Mouse (Mus musculus): Measurements from ENCODE around the gene Lrig3. TPM values are rescaled to one million over a fixed set of nuclear protein-coding genes. Genes with fewer than 3 reads are reported as not detected.

Gene Lrig3
- polyA plus RNA-seq, 1 experiment from 2014 or later = 1.9 TPM

DNA sequence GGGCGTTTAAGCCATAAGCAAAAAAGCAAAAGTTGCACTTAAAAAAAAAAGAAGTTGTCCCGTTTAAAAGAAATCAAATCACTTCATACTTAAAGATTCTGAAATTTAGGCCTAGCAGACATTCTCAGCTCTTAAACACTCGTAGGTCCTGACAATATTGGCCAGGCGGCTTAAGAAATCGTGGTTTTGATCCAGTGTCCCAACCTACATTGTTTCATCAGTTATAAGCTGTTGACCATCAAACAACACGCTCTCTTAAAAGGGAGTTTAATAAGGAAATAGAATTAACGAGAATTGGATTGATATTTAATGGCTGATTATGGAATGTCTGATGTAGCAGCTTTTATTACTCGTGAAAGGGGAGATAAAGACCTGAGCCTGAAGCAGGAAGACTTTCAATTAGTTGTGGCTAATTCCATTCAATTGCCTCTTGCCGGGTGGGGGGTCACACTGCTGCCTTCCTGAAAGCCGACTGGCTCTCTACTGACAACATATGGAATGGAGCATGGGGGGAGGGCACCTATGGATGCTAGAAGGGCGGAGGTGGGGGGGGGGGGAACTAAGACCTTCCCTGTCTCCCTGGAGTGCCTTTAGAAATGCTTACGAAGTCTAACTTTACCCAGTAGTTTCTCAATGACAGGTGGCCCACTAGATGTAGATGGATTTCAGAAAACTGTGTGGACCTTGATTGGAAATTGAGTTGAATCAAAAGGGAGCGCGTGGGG is 1.6 kb downstream of the Lrig3 start:
- WGBS = 5% methylated on average over 14 of the region's 14 CpGs
- Histone ChIP-seq H3K4me2 (replicated peaks) (peak overlapping the region; percentile 100), H3K4me1 (peaks cover 32% of the 10 kb centered on the region), H3K27ac (replicated peaks) (no peak overlapping the region), H3K9ac (replicated peaks) (0 out of 2 replicates have a peak overlapping the region, but pooled peaks have one; percentile 64), H3K27me3 (peaks cover 22% of the 10 kb centered on the region), H3K4me3 (peak overlapping the region; percentile 84), H3K36me3 (no peaks in the 10 kb centered on the region), H3K9me3 (no peaks in the 10 kb centered on the region)
- ATAC-seq (replicated peaks) = no peak

DNA sequence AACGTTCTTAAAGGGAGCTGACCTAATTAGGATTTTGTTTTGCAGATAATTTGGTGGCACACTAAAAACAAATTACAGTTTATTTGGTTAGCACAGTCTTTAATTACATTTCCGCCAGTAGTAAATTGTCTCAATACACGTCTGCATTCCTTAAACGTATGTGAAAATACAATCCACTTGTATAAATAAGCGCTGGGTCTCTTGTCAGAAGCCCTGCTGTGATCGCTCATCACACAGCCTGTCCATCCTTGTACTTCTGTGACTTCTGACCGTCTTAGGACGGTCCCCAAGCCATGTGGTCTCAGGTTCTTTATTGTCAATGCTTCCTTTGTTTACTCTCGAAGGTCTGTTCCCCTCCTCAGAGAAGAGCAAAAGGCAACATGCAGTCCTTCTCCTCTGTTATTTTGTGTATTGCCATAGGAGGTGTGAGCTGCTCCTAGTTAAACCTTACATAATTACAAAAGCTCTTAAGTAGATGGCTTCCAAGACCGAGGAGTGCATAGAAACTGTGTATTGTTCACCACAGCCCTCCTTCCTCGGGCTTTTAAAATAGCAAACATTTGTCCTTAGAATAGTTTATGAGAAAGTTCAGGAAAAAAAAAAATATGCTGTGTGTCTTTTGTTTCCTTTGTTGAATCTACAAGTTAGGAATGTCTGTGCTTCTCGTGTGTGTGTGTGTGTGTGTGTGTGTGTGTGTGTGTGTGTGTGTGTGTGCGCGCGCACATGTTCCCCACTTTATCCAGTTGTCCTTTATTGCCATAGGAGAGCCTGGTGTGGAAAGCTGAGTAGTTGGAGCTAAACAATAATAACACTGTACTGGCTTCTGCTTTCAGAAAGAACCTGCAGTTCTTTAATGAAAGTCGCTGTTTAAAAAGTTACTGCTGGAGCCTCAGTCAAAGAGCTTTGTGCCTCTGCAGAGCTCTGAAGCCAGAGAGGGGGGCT is 2.5 kb downstream of the Lrig3 start:
- Histone ChIP-seq H3K4me3 (peak overlapping the region; percentile 84; the same call in 1 of the 2 replicates), H3K27ac (replicated peaks) (no peak overlapping the region), H3K27me3 (peaks cover 18% of the 10 kb centered on the region; the same call in 1 of the 2 replicates), H3K9ac (replicated peaks) (no peak overlapping the region), H3K4me2 (replicated peaks) (peak overlapping the region; percentile 100), H3K36me3 (no peaks in the 10 kb centered on the region), H3K9me3 (no peaks in the 10 kb centered on the region), H3K4me1 (peaks cover 32% of the 10 kb centered on the region)
- WGBS = 9% methylated on average over 16 of the region's 16 CpGs
- no peak for ATAC-seq (replicated peaks)

DNA sequence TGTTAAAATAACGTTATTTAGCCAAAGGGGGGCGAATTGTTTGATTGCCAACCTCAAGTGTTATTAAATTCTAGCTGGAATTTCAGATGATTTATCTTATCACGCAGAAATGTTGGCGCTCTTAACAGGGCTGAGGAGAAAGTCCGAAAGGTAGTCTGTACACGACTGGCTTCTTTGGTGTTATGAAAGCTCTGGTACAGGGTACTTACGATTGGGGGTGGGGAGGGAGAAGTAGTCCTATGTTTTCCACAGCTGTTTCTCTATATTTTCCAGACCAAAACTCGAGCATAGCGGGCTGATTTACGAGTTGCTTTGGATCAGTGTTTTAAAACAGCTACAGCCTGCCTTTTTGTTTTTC is 3.1 kb downstream of the Lrig3 start:
- H3K9ac ChIP-seq (replicated peaks) = no peak overlapping the region
- ATAC-seq (replicated peaks) = no peak
- H3K4me1 ChIP-seq = peaks cover 32% of the 10 kb centered on the region
- peak overlapping the region; percentile 100; the same call in 1 of the 2 replicates for H3K4me2 ChIP-seq (replicated peaks)
- no peak overlapping the region for H3K27ac ChIP-seq (replicated peaks)
- no peaks in the 10 kb centered on the region for H3K9me3 ChIP-seq
- WGBS = 25% methylated on average over 10 of the region's 10 CpGs
- H3K36me3 ChIP-seq = no peaks in the 10 kb centered on the region
- peaks cover 18% of the 10 kb centered on the region; the same call in 1 of the 2 replicates for H3K27me3 ChIP-seq
- H3K4me3 ChIP-seq = no peak overlapping the region

DNA sequence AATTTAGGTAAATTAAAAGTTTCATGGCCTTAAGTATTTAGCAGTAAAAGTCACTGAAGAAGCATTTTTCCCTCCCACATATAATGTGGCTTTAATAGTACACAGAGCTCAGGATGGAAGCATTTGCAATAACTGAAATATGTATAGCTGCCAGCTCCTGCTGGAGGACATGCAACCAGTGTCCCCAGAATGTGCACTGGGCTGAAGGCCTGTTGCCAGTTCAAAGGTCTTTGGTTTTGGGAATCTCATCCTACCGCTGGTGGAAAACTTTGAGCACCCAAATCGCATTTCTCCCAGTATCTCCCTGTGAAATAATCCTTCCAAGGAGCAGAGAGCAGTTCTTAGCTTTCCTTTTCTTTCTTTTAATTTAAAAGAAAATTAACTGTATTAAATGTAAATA is 4.1 kb downstream of the Lrig3 start:
- Histone ChIP-seq H3K4me3 (no peak overlapping the region), H3K4me1 (peaks cover 32% of the 10 kb centered on the region), H3K9me3 (no peaks in the 10 kb centered on the region), H3K36me3 (no peaks in the 10 kb centered on the region), H3K27me3 (peaks cover 16% of the 10 kb centered on the region; the same call in 1 of the 2 replicates), H3K27ac (replicated peaks) (no peak overlapping the region), H3K9ac (replicated peaks) (no peak overlapping the region), H3K4me2 (replicated peaks) (no peak overlapping the region)
- ATAC-seq (replicated peaks) = no peak
- WGBS = 93% methylated on average over 2 of the region's 2 CpGs

DNA sequence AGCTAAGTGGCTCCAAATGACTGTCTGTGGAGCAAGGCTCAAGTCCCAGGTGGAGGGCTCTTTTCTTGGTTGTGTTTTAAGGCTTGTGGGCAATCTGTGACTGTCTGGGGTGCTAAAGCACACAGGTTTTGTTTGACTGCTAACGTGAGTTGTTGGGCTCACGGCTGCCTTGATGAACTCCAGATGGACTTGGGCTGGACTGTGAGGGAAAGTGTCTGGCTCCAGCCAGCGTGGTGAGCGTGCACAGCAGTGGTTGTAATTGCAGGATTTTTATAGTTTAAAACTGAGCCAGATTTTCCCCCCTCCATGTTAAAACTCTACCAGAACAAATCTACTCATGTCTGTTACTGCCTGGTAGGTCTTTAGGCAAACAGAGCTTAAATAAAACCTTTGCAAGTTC is 4.5 kb downstream of the Lrig3 start:
- Histone ChIP-seq H3K27me3 (peaks cover 14% of the 10 kb centered on the region; the same call in 1 of the 2 replicates), H3K27ac (replicated peaks) (no peak overlapping the region), H3K9ac (replicated peaks) (no peak overlapping the region), H3K36me3 (no peaks in the 10 kb centered on the region), H3K4me1 (peaks cover 31% of the 10 kb centered on the region), H3K9me3 (no peaks in the 10 kb centered on the region), H3K4me2 (replicated peaks) (no peak overlapping the region), H3K4me3 (no peak overlapping the region)
- no peak for ATAC-seq (replicated peaks)
- 51% methylated on average over 4 of the region's 4 CpGs for WGBS

DNA sequence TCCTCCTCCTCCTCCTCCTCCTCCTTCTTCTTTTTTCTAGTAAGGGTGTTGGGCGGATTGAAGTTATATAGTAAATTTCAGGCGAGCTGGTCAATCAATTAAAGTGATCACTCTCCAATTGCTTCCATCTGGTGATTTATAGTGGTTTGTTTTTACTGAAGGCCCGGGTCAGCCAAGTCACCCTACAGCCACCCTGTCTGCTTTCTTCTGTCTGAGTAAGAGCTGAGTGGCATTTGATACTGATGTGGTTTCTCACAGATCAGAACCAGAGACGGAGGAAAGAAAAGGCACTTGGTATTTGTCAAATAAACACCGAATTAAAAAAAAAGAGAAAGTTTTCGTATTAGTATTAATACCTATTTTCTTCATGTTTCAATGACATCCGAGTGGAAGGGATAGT is 7.8 kb downstream of the Lrig3 start:
- H3K4me3 ChIP-seq = no peak overlapping the region
- no peak overlapping the region for H3K4me2 ChIP-seq (replicated peaks)
- no peaks in the 10 kb centered on the region for H3K36me3 ChIP-seq
- 84% methylated on average over 7 of the region's 7 CpGs for WGBS
- ATAC-seq (replicated peaks) = no peak
- no peak overlapping the region for H3K9ac ChIP-seq (replicated peaks)
- H3K4me1 ChIP-seq = peaks cover 4% of the 10 kb centered on the region; the same call in 1 of the 2 replicates
- H3K27ac ChIP-seq (replicated peaks) = no peak overlapping the region
- H3K9me3 ChIP-seq = no peaks in the 10 kb centered on the region
- 0 out of 2 replicates have a peak, but pooled peaks cover 4% of the 10 kb centered on the region for H3K27me3 ChIP-seq

DNA sequence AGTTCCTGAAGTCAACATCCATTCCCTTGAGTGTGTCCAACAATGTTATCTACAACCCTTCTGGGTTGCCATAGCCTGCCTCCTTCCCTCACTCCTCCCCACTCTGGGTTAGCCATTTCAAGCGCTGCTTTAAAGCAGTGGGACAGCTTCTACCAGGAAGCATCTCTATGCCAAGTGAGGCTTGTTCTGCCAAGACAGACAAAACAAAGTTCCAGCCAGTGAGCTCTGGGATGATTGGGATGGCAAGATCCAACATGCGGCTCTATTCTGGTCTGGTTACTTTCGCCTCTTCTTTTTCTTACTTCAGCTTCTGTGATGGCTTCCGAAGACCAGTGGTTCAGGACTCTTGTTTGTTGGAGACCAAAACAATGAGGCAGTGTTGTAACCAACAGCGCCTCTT is 16.0 kb downstream of the Lrig3 start:
- Histone ChIP-seq H3K36me3 (no peaks in the 10 kb centered on the region), H3K4me3 (no peak overlapping the region), H3K9ac (replicated peaks) (no peak overlapping the region), H3K27ac (replicated peaks) (no peak overlapping the region), H3K4me2 (replicated peaks) (no peak overlapping the region), H3K4me1 (no peaks in the 10 kb centered on the region), H3K9me3 (no peaks in the 10 kb centered on the region), H3K27me3 (no peaks in the 10 kb centered on the region)
- 91% methylated on average over 5 of the region's 5 CpGs for WGBS
- no peak for ATAC-seq (replicated peaks)

DNA sequence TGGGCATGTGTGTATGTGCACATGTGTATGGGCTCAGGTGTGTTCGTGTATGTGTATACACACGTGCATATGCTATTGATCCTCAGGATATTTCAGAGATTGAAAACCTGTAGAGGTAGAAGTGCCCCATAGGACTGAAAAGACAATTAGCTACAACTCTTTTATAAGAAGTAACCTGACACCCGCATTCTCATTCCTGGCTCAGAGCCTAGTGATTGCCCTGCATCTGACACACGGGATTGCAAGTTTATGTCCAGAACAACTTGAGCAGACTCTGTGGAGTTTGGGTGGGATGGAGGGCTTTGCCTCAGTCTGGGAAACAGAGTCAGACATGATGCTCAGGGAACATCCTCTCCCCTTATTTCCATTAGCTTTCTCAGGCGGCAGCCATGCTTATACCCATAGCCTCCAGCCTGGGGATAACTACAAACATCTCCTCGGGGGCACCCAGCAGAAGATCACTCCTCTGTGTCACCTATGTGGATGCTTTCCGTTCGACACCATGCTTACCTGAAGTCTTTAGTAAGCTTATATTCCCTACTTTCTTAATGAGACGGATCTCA is 18.6 kb downstream of the Lrig3 start:
- Histone ChIP-seq H3K9me3 (no peaks in the 10 kb centered on the region), H3K4me1 (peaks cover under 1% of the 10 kb centered on the region; the same call in 1 of the 2 replicates), H3K4me3 (no peak overlapping the region), H3K27me3 (no peaks in the 10 kb centered on the region), H3K9ac (replicated peaks) (no peak overlapping the region), H3K4me2 (replicated peaks) (no peak overlapping the region), H3K27ac (replicated peaks) (no peak overlapping the region), H3K36me3 (no peaks in the 10 kb centered on the region)
- WGBS = 75% methylated on average over 9 of the region's 9 CpGs
- ATAC-seq (replicated peaks) = no peak

DNA sequence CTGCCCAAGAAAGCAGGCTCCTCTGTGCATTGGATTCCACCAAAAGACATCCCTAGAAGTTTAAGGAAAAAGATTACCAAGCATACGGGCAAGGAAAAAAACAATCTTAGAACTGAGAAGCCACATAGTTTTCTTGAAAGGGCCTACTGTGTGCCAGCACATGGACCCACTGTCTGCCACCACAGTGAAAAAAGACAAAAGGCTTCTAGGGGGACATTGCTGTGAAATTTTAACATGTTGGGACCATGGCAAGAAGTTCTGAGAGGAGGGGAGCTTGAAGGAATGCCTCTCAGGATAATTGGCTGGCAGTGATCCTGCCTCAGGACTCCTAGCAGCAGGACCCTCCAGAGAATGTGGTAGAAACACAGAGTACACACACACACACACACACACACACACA is 19.8 kb downstream of the Lrig3 start:
- Histone ChIP-seq H3K36me3 (no peaks in the 10 kb centered on the region), H3K9me3 (no peaks in the 10 kb centered on the region), H3K4me3 (no peak overlapping the region), H3K4me1 (peaks cover 12% of the 10 kb centered on the region), H3K9ac (replicated peaks) (no peak overlapping the region), H3K27ac (replicated peaks) (no peak overlapping the region), H3K27me3 (no peaks in the 10 kb centered on the region), H3K4me2 (replicated peaks) (no peak overlapping the region)
- WGBS = 100% methylated on average over 1 of the region's 1 CpGs
- no peak for ATAC-seq (replicated peaks)

DNA sequence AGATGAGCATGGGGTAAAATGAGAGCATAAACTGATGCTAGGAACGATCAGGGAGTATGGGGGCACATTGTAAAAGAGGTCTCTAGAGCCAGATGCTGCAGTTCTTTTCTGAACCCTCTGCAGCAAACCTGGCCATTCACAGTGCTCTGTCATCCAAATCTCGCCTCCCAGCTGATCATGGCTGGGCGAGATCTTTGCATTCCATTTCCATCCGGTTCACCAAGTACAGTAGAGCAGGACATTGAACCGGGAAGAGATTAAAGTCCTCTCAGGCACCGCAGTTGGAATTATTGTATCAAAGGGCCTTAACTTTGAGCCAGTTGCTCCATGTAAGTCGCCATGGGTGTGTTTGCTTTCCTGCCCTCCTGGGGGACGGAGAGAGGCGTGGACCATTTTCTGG is 20.5 kb downstream of the Lrig3 start:
- ATAC-seq (replicated peaks) = no peak
- no peaks in the 10 kb centered on the region for H3K27me3 ChIP-seq
- H3K4me1 ChIP-seq = peaks cover 15% of the 10 kb centered on the region
- no peaks in the 10 kb centered on the region for H3K9me3 ChIP-seq
- no peak overlapping the region for H3K4me2 ChIP-seq (replicated peaks)
- H3K36me3 ChIP-seq = no peaks in the 10 kb centered on the region
- 96% methylated on average over 9 of the region's 9 CpGs for WGBS
- H3K4me3 ChIP-seq = no peak overlapping the region
- H3K27ac ChIP-seq (replicated peaks) = no peak overlapping the region
- H3K9ac ChIP-seq (replicated peaks) = no peak overlapping the region

DNA sequence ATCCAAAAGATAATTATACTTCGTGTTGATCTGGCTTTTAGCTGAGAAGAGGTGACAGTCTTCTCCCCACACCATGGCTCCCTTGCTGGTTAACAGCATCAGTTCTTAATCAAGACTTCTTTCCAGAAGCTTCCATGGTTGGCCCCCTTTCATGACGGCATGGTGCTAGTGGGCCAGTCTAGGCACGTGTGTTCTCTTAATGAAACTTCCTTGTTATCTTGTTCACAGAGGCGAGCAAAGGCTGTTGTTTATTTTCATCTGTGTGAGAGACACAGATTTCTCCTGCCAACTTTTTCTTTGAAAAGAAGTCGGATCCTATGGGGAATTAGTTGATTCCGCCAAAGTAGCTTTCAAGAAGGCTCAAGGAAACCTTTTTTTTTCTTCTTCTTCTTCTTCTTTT is 21.3 kb downstream of the Lrig3 start:
- no peak overlapping the region for H3K27ac ChIP-seq (replicated peaks)
- H3K4me1 ChIP-seq = peaks cover 15% of the 10 kb centered on the region
- H3K4me2 ChIP-seq (replicated peaks) = no peak overlapping the region
- 48% methylated on average over 6 of the region's 6 CpGs for WGBS
- H3K9ac ChIP-seq (replicated peaks) = no peak overlapping the region
- H3K4me3 ChIP-seq = no peak overlapping the region
- H3K27me3 ChIP-seq = peaks cover 3% of the 10 kb centered on the region; the same call in 1 of the 2 replicates
- ATAC-seq (replicated peaks) = no peak
- no peaks in the 10 kb centered on the region for H3K36me3 ChIP-seq
- no peaks in the 10 kb centered on the region for H3K9me3 ChIP-seq

DNA sequence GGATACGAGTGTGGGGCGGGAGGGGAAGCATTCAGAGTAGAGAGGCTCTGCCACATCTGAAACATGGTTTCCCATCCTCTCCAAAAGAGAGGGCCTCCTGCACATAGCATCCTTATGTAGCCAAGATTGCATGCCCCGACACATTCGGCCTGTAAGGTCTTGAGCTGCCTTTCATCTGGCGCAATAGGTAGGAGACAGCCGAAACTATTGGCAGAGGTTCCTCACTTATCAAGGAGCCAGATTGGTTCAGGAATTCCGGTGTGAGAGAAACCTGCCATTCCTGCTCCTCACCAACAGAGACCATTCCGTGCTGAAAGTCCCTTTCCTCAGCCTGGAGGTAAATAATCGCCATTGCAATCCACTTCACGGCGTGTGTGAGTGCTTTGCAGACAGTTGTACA is 22.1 kb downstream of the Lrig3 start:
- ATAC-seq (replicated peaks) = no peak
- H3K27me3 ChIP-seq = peaks cover 3% of the 10 kb centered on the region; the same call in 1 of the 2 replicates
- no peak overlapping the region for H3K4me3 ChIP-seq
- H3K9ac ChIP-seq (replicated peaks) = no peak overlapping the region
- no peak overlapping the region for H3K27ac ChIP-seq (replicated peaks)
- peaks cover 15% of the 10 kb centered on the region for H3K4me1 ChIP-seq
- no peaks in the 10 kb centered on the region for H3K36me3 ChIP-seq
- no peaks in the 10 kb centered on the region for H3K9me3 ChIP-seq
- no peak overlapping the region for H3K4me2 ChIP-seq (replicated peaks)
- WGBS = 83% methylated on average over 11 of the region's 11 CpGs
